Mouse (Mus musculus) kidney, adult 11 months (tissue): Measurements from ENCODE around the gene Cd209b.

ENCODE experiments used
- DNase-seq: peaks from one replicate; pipeline ENCODE4 v3.0.0; 2022

Gene Cd209b

GRCm38 (mm10) chr8:3926744-3927143 is at the start of gene Cd209b:
Cd209b (minus strand) TSS chr8:3926844.
- no peak for DNase-seq

GRCm38 (mm10) chr8:3956037-3956436 is 29.4 kb upstream of the Cd209b start:
- peak; percentile 9 for DNase-seq

GRCm38 (mm10) chr8:3954646-3955045 is 28.0 kb upstream of the Cd209b start, which contains the start of gene Cd209c:
Cd209c (minus strand) TSS chr8:3954746.
- no peak for DNase-seq

GRCm38 (mm10) chr8:3940023-3940422 is 13.4 kb upstream of the Cd209b start:
- DNase-seq, result no peak

GRCm38 (mm10) chr8:3878455-3878854 is 48.2 kb downstream of the Cd209b start, which contains the start of gene Cd209d:
Cd209d (minus strand) TSS chr8:3878555.
- no peak for DNase-seq

- DNase-seq, result no peak
These were observed 50.5 kb downstream of the Cd209b start for GRCm38 (mm10) chr8:3876121-3876520.
